Mouse (Mus musculus) cortical plate, adult 2 months (tissue): ENCODE measurements around the gene Myo1b.

Experiments used
- CTCF ChIP-seq: fragments of 200-500 bp; IDR thresholded peaks from 2 replicates; pipeline ENCODE4 v1.5.1; 2011; ENCODE audit warnings: mild to moderate bottlenecking, control low read depth, low read length; ENCODE audit not compliant: insufficient read depth; ENCODE audit errors: extremely low read depth
- POLR2A ChIP-seq: fragments of 200-500 bp; IDR thresholded peaks from 2 replicates; pipeline ENCODE4 v1.6.1; 2011; ENCODE audit warnings: mild to moderate bottlenecking, low read length, control low read depth; ENCODE audit not compliant: insufficient read depth; ENCODE audit errors: extremely low read depth

GRCm38 (mm10) chr1:51795586-51796309 lies 120.1 kb downstream of the Myo1b start:
- TF ChIP-seq POLR2A (no peak), CTCF (no peak)
